Comparison of ENCODE assay signal across 9 mouse cellular contexts in the genomic region with DNA sequence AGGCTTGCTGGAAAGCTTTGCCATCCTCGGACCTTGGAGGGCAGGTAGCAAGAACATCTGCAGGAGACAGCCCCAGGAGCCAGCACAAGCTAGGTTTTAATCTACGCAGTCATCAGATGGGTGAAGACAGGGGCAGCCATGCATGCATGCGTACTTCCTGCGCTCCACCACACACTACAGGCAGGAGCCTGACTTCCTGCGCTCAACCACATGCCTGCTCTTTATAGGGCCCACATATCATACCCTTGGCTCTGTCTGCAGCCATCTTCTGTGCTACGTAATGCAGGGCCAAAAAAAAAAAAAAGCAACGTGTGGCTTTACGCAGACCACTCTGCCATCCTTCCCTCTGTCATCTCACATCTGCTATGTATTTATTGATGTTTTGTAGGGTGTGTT. TPM values are rescaled to one million over a fixed set of nuclear protein-coding genes. Genes with fewer than 3 reads are reported as not detected.
A peak's percentile ranks its signal among the peaks of the same experiment; 100 is the strongest.
DNase-seq lines count a peak whose midpoint lies in the region; ATAC-seq and TF ChIP-seq lines count a peak whose summit lies in the region.
"Had no signal": no experiment of that assay in that cellular context is flagged by ENCODE, and none has a peak within 500 bp of the region (broad histone marks: within the 10 kb centered on the region; RNA-seq: fewer than 3 reads in every experiment).

No protein-coding gene starts in this region.

- WGBS in forebrain, embryonic 12.5 days, result 69% methylated on average over 8 of the region's 8 CpGs
- WGBS in forebrain, embryonic 11.5 days, result 72% methylated on average over 8 of the region's 8 CpGs
- 59% methylated on average over 8 of the region's 8 CpGs for WGBS in forebrain, postnatal 0 days

- DNase-seq in forebrain, embryonic 11.5 days (ENCODE audit: low spot score), result no peak
- peak; percentile 80 to 84 for DNase-seq in B cell, adult 2 months
- DNase-seq in forebrain, postnatal 0 days, result no peak
- DNase-seq in naive thymus-derived CD4-positive, alpha-beta T cell, adult 2 months (ENCODE audit: low read depth), result peak; percentile 79
- DNase-seq in gastrocnemius, postnatal 36 days, result no peak
- DNase-seq in layer of hippocampus, adult 18-20 months (ENCODE audit: low spot score in 2 of 2), result no peak

- no peak overlapping the region for H3K4me3 ChIP-seq in forebrain, embryonic 12.5 days (replicated peaks)
- no peak overlapping the region for H3K4me3 ChIP-seq in forebrain, embryonic 11.5 days (ENCODE audit: low read depth, low read length)
- H3K4me3 ChIP-seq in forebrain, postnatal 0 days (ENCODE audit: low read depth, low read length), result no peak overlapping the region
- H3K4me3 ChIP-seq: liver, embryonic 13.5 days had no signal

- H3K27ac ChIP-seq in forebrain, embryonic 12.5 days, result no peak overlapping the region
- no peak overlapping the region for H3K27ac ChIP-seq in forebrain, embryonic 11.5 days (ENCODE audit: low read depth, low read length)
- H3K27ac ChIP-seq in forebrain, postnatal 0 days (ENCODE audit: low read depth, low read length), result no peak overlapping the region
- H3K27ac ChIP-seq: liver, embryonic 13.5 days had no signal

- peaks cover 12% of the 10 kb centered on the region for H3K4me1 ChIP-seq in forebrain, embryonic 12.5 days
- no peaks in the 10 kb centered on the region; the same call in 1 of the 2 replicates for H3K4me1 ChIP-seq in forebrain, embryonic 11.5 days (replicated peaks; ENCODE audit: control insufficient read depth, insufficient read depth, low read length)
- H3K4me1 ChIP-seq in forebrain, postnatal 0 days (ENCODE audit: insufficient read depth), result peaks cover 3% of the 10 kb centered on the region; the same call in 1 of the 2 replicates
- H3K4me1 ChIP-seq: liver, embryonic 13.5 days had no signal

- no peak overlapping the region for H3K4me2 ChIP-seq in forebrain, embryonic 12.5 days
- no peak overlapping the region for H3K4me2 ChIP-seq in forebrain, embryonic 11.5 days (ENCODE audit: low read depth, low read length, severe bottlenecking)
- H3K4me2 ChIP-seq in forebrain, postnatal 0 days (ENCODE audit: low read depth), result no peak overlapping the region
- H3K4me2 ChIP-seq: liver, embryonic 13.5 days had no signal

- H3K27me3 ChIP-seq in forebrain, embryonic 12.5 days, result no peaks in the 10 kb centered on the region
- no peaks in the 10 kb centered on the region for H3K27me3 ChIP-seq in forebrain, embryonic 11.5 days (ENCODE audit: control insufficient read depth, insufficient read depth, low read length)
- H3K27me3 ChIP-seq in forebrain, postnatal 0 days (ENCODE audit: insufficient read depth, low read length), result no peaks in the 10 kb centered on the region
- H3K27me3 ChIP-seq: liver, embryonic 13.5 days had no signal

- H3K9ac ChIP-seq in forebrain, embryonic 12.5 days, result no peak overlapping the region
- no peak overlapping the region for H3K9ac ChIP-seq in forebrain, embryonic 11.5 days (ENCODE audit: low read length)
- H3K9ac ChIP-seq in forebrain, postnatal 0 days, result no peak overlapping the region
- H3K9ac ChIP-seq: liver, embryonic 13.5 days had no signal

- intact Hi-C loops in gastrocnemius, postnatal 36 days (cut with DNase I), result loop anchor here (1.0 to 5.0 kb wide), 4 partner anchors 35 to 320 kb away; no protein-coding TSS in a partner anchor

- TF ChIP-seq CTCF in forebrain, postnatal 0 days (IDR thresholded peaks at IDR 0.05; ENCODE audit: low read depth), result no peak

- peak; percentile 52 for ATAC-seq in forebrain, embryonic 12.5 days (ENCODE audit: low FRiP score)
- ATAC-seq in forebrain, embryonic 11.5 days (replicated peaks; ENCODE audit: low FRiP score), result no peak; the same call in 1 of the 2 replicates
- peak; percentile 21; the same call in 1 of the 2 replicates for ATAC-seq in forebrain, postnatal 0 days
- ATAC-seq in erythroid progenitor cell, adult 5-6 weeks (replicated peaks; ENCODE audit: low FRiP score, poor library complexity, severe bottlenecking), result no peak

- H3K36me3 ChIP-seq in forebrain, embryonic 12.5 days (replicated peaks), result no peaks in the 10 kb centered on the region; the same call in 1 of the 2 replicates
- H3K36me3 ChIP-seq in forebrain, embryonic 11.5 days (ENCODE audit: control insufficient read depth, insufficient read depth, low read length), result no peaks in the 10 kb centered on the region
- H3K36me3 ChIP-seq in forebrain, postnatal 0 days (ENCODE audit: insufficient read depth), result peaks cover 23% of the 10 kb centered on the region
- H3K36me3 ChIP-seq: liver, embryonic 13.5 days had no signal

- H3K9me3 ChIP-seq in forebrain, embryonic 12.5 days, result no peaks in the 10 kb centered on the region
- H3K9me3 ChIP-seq in forebrain, embryonic 11.5 days (ENCODE audit: control insufficient read depth, low read length), result no peaks in the 10 kb centered on the region
- H3K9me3 ChIP-seq in forebrain, postnatal 0 days (ENCODE audit: low read length), result no peaks in the 10 kb centered on the region
- H3K9me3 ChIP-seq: liver, embryonic 13.5 days had no signal

RNA-seq across cellular contexts. Expression of a gene that starts 32.6 kb away (rescaled TPM):
- 19.0 and 19.6 TPM in 2 replicates for polyA plus RNA-seq in forebrain, embryonic 12.5 days (2016; fragmentation: Nextera tagmentation; extraction: Ambion mirVana)
- polyA plus RNA-seq in forebrain, embryonic 11.5 days (2014; fragmentation: Nextera tagmentation; extraction: Ambion mirVana), result 17.6 and 18.7 TPM in 2 replicates
- 50.7 and 54.5 TPM in 2 replicates for total RNA-seq in forebrain, postnatal 0 days (2014; rRNA removed)
- 40.4 and 46.9 TPM in 2 replicates for polyA plus RNA-seq in forebrain, postnatal 0 days (2015; fragmentation: Nextera tagmentation; extraction: Ambion mirVana)
- total RNA-seq in gastrocnemius, postnatal 36 days (2021), result 1 to 10 TPM; 3.0 to 3.1 TPM
- total RNA-seq in layer of hippocampus, adult 18-20 months (2021), result 10 to 100 TPM; 47.9 to 50.8 TPM
- 4.6 TPM in 1 of 2 replicates, not detected in the other for total RNA-seq in erythroid progenitor cell, adult 5-6 weeks (2015; ENCODE audit: low replicate concordance)
- total RNA-seq in erythroid progenitor cell, adult 5-6 weeks (2017; ENCODE audit: low replicate concordance), result 0.23 and 0.26 TPM in 2 replicates

Comparison
In these comparisons a context has a peak if more than half of its experiments do, and no peak if none do; other contexts are left out.
1. ATAC-seq: peak in forebrain, embryonic 12.5 days (single experiment) and forebrain, postnatal 0 days (single experiment); none in forebrain, embryonic 11.5 days (single experiment) and erythroid progenitor cell, adult 5-6 weeks (single experiment).
2. DNase-seq: peak in B cell, adult 2 months (2 of 2) and naive thymus-derived CD4-positive, alpha-beta T cell, adult 2 months (single experiment); none in forebrain, embryonic 11.5 days (single experiment), forebrain, postnatal 0 days (single experiment), gastrocnemius, postnatal 36 days (0 of 2) and layer of hippocampus, adult 18-20 months (0 of 2).